Mouse (Mus musculus): ENCODE data around the gene Cmklr1.

- no peak for TF ChIP-seq CTCF (IDR thresholded peaks at IDR 0.05; ENCODE audit: borderline replicate concordance, insufficient read depth, low read depth, low read length)
- no peak for TF ChIP-seq POLR2A (IDR thresholded peaks at IDR 0.05; ENCODE audit: borderline replicate concordance, insufficient read depth, low read length)
These were observed 85.8 kb downstream of the Cmklr1 start for GRCm38 (mm10) chr5:113564463-113564862.
